Mouse (Mus musculus): ENCODE measurements around the gene Tdrd9. TPM values are rescaled to one million over a fixed set of nuclear protein-coding genes. Genes with fewer than 3 reads are reported as not detected.

Tdrd9 gene
- polyA plus RNA-seq, 2 experiments = 0.04 to 0.06 TPM

DNA sequence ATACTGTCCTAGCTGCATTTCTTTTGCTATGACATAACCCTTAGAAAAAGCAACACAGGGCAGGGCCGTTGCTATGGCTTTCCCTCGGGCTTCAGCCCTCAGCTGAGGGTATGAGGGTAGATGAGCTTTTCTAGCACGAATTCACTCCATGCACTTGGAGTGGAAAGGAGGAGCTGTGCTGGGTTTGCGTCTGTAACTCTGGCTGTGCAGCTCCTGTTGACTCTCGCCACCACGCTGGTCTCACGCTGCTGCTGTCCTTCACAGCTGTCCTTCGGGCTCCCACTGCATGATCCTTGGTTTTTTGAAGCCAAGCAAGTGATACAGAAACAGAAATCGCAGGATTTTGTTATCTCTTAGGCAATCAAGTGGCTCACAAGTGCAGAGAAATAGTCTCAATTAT is 15.4 kb downstream of the Tdrd9 start:
- Histone ChIP-seq H3K9ac (replicated peaks) (no peak overlapping the region), H3K4me3 (ENCODE audit: insufficient read depth in 1 of 2, low read depth in 2 of 2, low read length in 2 of 2) (no peak overlapping the region), H3K9me3 (ENCODE audit: control insufficient read depth, low read length) (no peaks in the 10 kb centered on the region), H3K4me2 (ENCODE audit: low read depth) (no peak overlapping the region), H3K36me3 (replicated peaks; ENCODE audit: control insufficient read depth, insufficient read depth, low read depth) (no peaks in the 10 kb centered on the region), H3K4me1 (replicated peaks; ENCODE audit: control insufficient read depth in 2 of 2, insufficient read depth in 2 of 2, low read length in 1 of 2) (no peaks in the 10 kb centered on the region), H3K27ac (no peak overlapping the region), H3K27me3 (ENCODE audit: control insufficient read depth, insufficient read depth, low read length) (no peaks in the 10 kb centered on the region)
- DNase-seq (ENCODE audit: low read depth in 3 of 3, low spot score in 3 of 3) = no peak
- no peak for ATAC-seq (ENCODE audit: insufficient read depth)
- 44% methylated on average over 9 of the region's 9 CpGs for WGBS (ENCODE audit: insufficient replicate concordance)
- no peak for TF ChIP-seq EP300 (IDR thresholded peaks at IDR 0.05; ENCODE audit: low read depth)
- no peak for TF ChIP-seq CTCF (IDR thresholded peaks at IDR 0.05; ENCODE audit: low read depth)

DNA sequence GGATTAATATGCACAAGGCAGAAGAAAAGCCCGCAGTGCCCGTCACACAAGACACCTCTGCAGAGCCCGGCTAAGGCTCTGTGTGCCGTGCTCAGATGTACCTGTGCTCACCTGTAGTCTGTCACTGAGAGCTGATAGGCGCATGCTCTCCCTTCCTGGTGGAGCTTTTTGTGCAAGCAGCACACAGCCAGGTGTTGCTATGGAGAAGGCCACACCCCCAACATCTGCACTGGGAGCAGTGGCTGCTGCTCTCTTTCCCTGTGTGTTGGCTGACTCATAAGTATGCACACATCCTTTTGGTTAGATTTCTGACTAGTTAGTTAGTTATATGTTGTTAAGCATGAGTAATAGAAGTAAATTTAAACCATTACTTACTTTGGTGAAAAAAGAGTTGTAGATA is 21.3 kb downstream of the Tdrd9 start:
- ATAC-seq (ENCODE audit: insufficient read depth) (no peak), DNase-seq (ENCODE audit: low read depth in 3 of 3, low spot score in 3 of 3) (no peak)
- 79% methylated on average over 5 of the region's 5 CpGs for WGBS (ENCODE audit: insufficient replicate concordance)
- Histone ChIP-seq H3K9ac (replicated peaks) (no peak overlapping the region), H3K27ac (no peak overlapping the region), H3K4me3 (ENCODE audit: insufficient read depth in 1 of 2, low read depth in 2 of 2, low read length in 2 of 2) (no peak overlapping the region), H3K4me2 (ENCODE audit: low read depth) (no peak overlapping the region), H3K9me3 (ENCODE audit: control insufficient read depth, low read length) (no peaks in the 10 kb centered on the region), H3K27me3 (ENCODE audit: control insufficient read depth, insufficient read depth, low read length) (no peaks in the 10 kb centered on the region), H3K4me1 (replicated peaks; ENCODE audit: control insufficient read depth in 2 of 2, insufficient read depth in 2 of 2, low read length in 1 of 2) (no peaks in the 10 kb centered on the region), H3K36me3 (replicated peaks; ENCODE audit: control insufficient read depth, insufficient read depth, low read depth) (no peaks in the 10 kb centered on the region)
- no peak for TF ChIP-seq CTCF (IDR thresholded peaks at IDR 0.05; ENCODE audit: low read depth)
- TF ChIP-seq EP300 (IDR thresholded peaks at IDR 0.05; ENCODE audit: low read depth) = no peak

DNA sequence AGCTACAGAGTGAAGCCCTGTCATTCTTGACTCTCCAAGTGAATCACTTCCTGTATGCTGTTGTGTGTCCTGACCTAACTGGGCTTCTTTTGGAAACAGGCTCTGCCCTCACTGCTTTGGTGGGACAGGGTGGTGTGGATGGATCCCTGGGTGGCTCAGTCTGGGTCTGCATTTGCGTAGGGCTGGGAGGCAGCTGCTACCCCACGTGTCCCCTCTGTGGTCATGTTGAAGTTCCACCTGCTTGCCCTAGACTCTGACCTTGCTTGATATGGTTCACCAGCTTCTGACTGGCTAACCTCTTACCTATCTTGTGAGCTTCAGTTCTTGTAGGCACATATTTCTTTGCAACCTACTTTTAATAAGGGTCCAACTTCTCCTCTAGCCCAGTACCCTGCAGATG is 23.8 kb downstream of the Tdrd9 start:
- no peaks in the 10 kb centered on the region for H3K9me3 ChIP-seq (ENCODE audit: control insufficient read depth, low read length)
- ATAC-seq (ENCODE audit: insufficient read depth) = no peak
- H3K27ac ChIP-seq = no peak overlapping the region
- H3K4me1 ChIP-seq (replicated peaks; ENCODE audit: control insufficient read depth in 2 of 2, insufficient read depth in 2 of 2, low read length in 1 of 2) = no peaks in the 10 kb centered on the region
- no peak overlapping the region for H3K9ac ChIP-seq (replicated peaks)
- H3K4me2 ChIP-seq (ENCODE audit: low read depth) = no peak overlapping the region
- H3K27me3 ChIP-seq (ENCODE audit: control insufficient read depth, insufficient read depth, low read length) = no peaks in the 10 kb centered on the region
- no peak for TF ChIP-seq CTCF (IDR thresholded peaks at IDR 0.05; ENCODE audit: low read depth)
- no peak for TF ChIP-seq EP300 (IDR thresholded peaks at IDR 0.05; ENCODE audit: low read depth)
- DNase-seq (ENCODE audit: low read depth in 3 of 3, low spot score in 3 of 3) = no peak
- WGBS (ENCODE audit: insufficient replicate concordance) = 74% methylated on average over 2 of the region's 2 CpGs
- H3K36me3 ChIP-seq (replicated peaks; ENCODE audit: control insufficient read depth, insufficient read depth, low read depth) = no peaks in the 10 kb centered on the region
- H3K4me3 ChIP-seq (ENCODE audit: insufficient read depth in 1 of 2, low read depth in 2 of 2, low read length in 2 of 2) = no peak overlapping the region

DNA sequence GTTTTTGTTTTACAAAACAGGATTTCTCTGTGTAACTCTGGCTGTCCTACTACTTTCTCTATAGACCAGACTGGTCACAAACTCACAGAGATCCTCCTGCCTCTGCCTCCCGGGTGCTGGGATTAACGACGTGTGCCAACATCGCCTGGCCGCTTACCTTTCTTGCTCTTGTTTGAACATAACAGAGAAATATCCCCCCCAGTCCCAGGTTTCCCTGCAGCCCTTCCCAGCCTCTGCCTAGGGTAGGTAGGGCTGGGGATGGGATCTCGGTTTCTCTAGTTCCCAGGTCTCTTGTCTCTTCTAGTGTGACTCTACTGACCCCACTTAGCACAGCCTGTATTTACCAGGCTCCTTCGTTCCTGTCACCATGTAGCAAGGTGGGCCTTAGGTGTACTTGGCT is 28.4 kb downstream of the Tdrd9 start:
- no peaks in the 10 kb centered on the region for H3K4me1 ChIP-seq (replicated peaks; ENCODE audit: control insufficient read depth in 2 of 2, insufficient read depth in 2 of 2, low read length in 1 of 2)
- no peaks in the 10 kb centered on the region for H3K27me3 ChIP-seq (ENCODE audit: control insufficient read depth, insufficient read depth, low read length)
- H3K9ac ChIP-seq (replicated peaks) = no peak overlapping the region
- no peaks in the 10 kb centered on the region for H3K36me3 ChIP-seq (replicated peaks; ENCODE audit: control insufficient read depth, insufficient read depth, low read depth)
- no peak overlapping the region for H3K4me3 ChIP-seq (ENCODE audit: insufficient read depth in 1 of 2, low read depth in 2 of 2, low read length in 2 of 2)
- DNase-seq (ENCODE audit: low read depth in 3 of 3, low spot score in 3 of 3) (no peak), ATAC-seq (ENCODE audit: insufficient read depth) (no peak)
- H3K9me3 ChIP-seq (ENCODE audit: control insufficient read depth, low read length) = no peaks in the 10 kb centered on the region
- WGBS (ENCODE audit: insufficient replicate concordance) = 72% methylated on average over 7 of the region's 7 CpGs
- no peak overlapping the region for H3K4me2 ChIP-seq (ENCODE audit: low read depth)
- no peak overlapping the region for H3K27ac ChIP-seq
- no peak for TF ChIP-seq EP300 (IDR thresholded peaks at IDR 0.05; ENCODE audit: low read depth)
- no peak for TF ChIP-seq CTCF (IDR thresholded peaks at IDR 0.05; ENCODE audit: low read depth)

DNA sequence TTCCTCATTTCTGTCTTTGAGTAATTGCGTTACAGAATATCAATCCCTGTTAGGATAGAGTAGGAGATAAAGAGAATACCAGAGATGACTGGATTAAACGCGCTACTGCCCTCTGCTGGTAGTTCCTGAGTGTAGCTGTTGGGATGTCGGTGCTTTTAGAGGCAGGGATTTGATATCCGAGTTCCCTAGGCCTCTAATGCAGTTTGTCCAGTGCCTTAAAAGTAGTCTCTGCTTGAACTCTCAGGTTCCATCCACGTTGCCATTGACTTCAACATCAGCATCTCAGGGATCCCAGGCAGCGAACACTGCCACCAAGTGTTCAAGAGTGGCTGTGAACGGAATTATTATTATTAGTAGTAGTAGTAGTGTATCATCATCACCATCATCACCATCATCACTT is 29.9 kb downstream of the Tdrd9 start:
- H3K27ac ChIP-seq = no peak overlapping the region
- H3K4me2 ChIP-seq (ENCODE audit: low read depth) = no peak overlapping the region
- no peaks in the 10 kb centered on the region for H3K27me3 ChIP-seq (ENCODE audit: control insufficient read depth, insufficient read depth, low read length)
- no peak overlapping the region for H3K4me3 ChIP-seq (ENCODE audit: insufficient read depth in 1 of 2, low read depth in 2 of 2, low read length in 2 of 2)
- H3K9ac ChIP-seq (replicated peaks) = no peak overlapping the region
- TF ChIP-seq EP300 (IDR thresholded peaks at IDR 0.05; ENCODE audit: low read depth) = no peak
- peak; percentile 78 for TF ChIP-seq CTCF (IDR thresholded peaks at IDR 0.05; ENCODE audit: low read depth)
- DNase-seq (ENCODE audit: low read depth in 3 of 3, low spot score in 3 of 3) = peak; percentile 17 to 43 (median 42)
- WGBS (ENCODE audit: insufficient replicate concordance) = 17% methylated on average over 8 of the region's 8 CpGs
- H3K9me3 ChIP-seq (ENCODE audit: control insufficient read depth, low read length) = no peaks in the 10 kb centered on the region
- no peak for ATAC-seq (ENCODE audit: insufficient read depth)
- no peaks in the 10 kb centered on the region for H3K4me1 ChIP-seq (replicated peaks; ENCODE audit: control insufficient read depth in 2 of 2, insufficient read depth in 2 of 2, low read length in 1 of 2)
- no peaks in the 10 kb centered on the region for H3K36me3 ChIP-seq (replicated peaks; ENCODE audit: control insufficient read depth, insufficient read depth, low read depth)

All from liver, embryonic 14.5 days (tissue).